Mouse (Mus musculus) neural tube, embryonic 11.5 days (tissue): ENCODE results near the gene Eva1a. TPM values are rescaled to one million over a fixed set of nuclear protein-coding genes. Genes with fewer than 3 reads are reported as not detected.

Experiments
- ATAC-seq: fragments of 200-750 bp; cut with Nextera tagmentation; 2 replicates; pipeline ENCODE4 v1.8.0; 2017; ENCODE audit warnings: moderate number of reproducible peaks, mild to moderate bottlenecking, moderate TSS enrichment, moderate library complexity; ENCODE audit not compliant: insufficient read depth, low FRiP score, low TSS enrichment
- DNase-seq: peaks from one replicate; pipeline ENCODE4 v3.0.0-alpha.2; 2015; ENCODE audit warnings: low spot score
- H3K27ac ChIP-seq: fragments of 300-500 bp; sonication (generic); 2 replicates; pipeline ENCODE4 v1.5.1; 2014; ENCODE audit warnings: low read depth, mild to moderate bottlenecking, low read length
- H3K27me3 ChIP-seq: fragments of 300-500 bp; sonication (generic); 2 replicates; pipeline ENCODE4 v1.6.1; 2014; ENCODE audit warnings: mild to moderate bottlenecking, low read length, mixed read lengths; ENCODE audit not compliant: control insufficient read depth, insufficient read depth
- H3K36me3 ChIP-seq: fragments of 300-500 bp; sonication (generic); 2 replicates; pipeline ENCODE4 v1.6.1; 2014; ENCODE audit warnings: mild to moderate bottlenecking, low read length, moderate library complexity, mixed read lengths; ENCODE audit not compliant: control insufficient read depth, insufficient read depth
- H3K4me1 ChIP-seq: fragments of 300-500 bp; sonication (generic); 2 replicates; pipeline ENCODE4 v1.6.1; 2014; ENCODE audit warnings: low read length, mixed read lengths; ENCODE audit not compliant: control insufficient read depth, insufficient read depth
- H3K4me2 ChIP-seq: fragments of 300-500 bp; sonication (generic); 2 replicates; pipeline ENCODE4 v1.6.1; 2014; ENCODE audit warnings: low read depth, mild to moderate bottlenecking, moderate library complexity
- H3K4me3 ChIP-seq: fragments of 300-500 bp; sonication (generic); 2 replicates; pipeline ENCODE4 v1.5.1; 2014; ENCODE audit warnings: low read depth, low read length
- H3K9ac ChIP-seq: fragments of 300-500 bp; sonication (generic); 2 replicates; pipeline ENCODE4 v1.6.1; 2014; ENCODE audit warnings: mild to moderate bottlenecking, low read length
- H3K9me3 ChIP-seq: fragments of 300-500 bp; sonication (generic); 2 replicates; pipeline ENCODE4 v1.6.1; 2016; ENCODE audit warnings: low read length; ENCODE audit not compliant: control insufficient read depth
- WGBS: fragments of 180-500 bp; shearing (Covaris S2); extraction: QIAGEN DNeasy Blood & Tissue Kit; methylation state at CpG from one replicate; pipeline ENCODE4 v1.1.7; 2014; 5-methylcytosine and 5-hydroxymethylcytosine counted together
- polyA plus RNA-seq: library from polyadenylated mRNA; unstranded; fragments of >200 nt; fragmentation: Nextera tagmentation; extraction: Ambion mirVana; gene quantifications from 2 replicates; pipeline ENCODE4 v1.2.1, GENCODE M21; 2014

Gene Eva1a
- polyA plus RNA-seq, 1 experiment from 2014 or later = 4.7 TPM

GRCm38 (mm10) chr6:82110473-82110872, 69.6 kb downstream of the Eva1a start:
- Histone ChIP-seq H3K4me3 (no peak overlapping the region), H3K9me3 (no peaks in the 10 kb centered on the region), H3K27me3 (no peaks in the 10 kb centered on the region), H3K36me3 (no peaks in the 10 kb centered on the region), H3K27ac (no peak overlapping the region), H3K4me1 (no peaks in the 10 kb centered on the region), H3K9ac (no peak overlapping the region), H3K4me2 (no peak overlapping the region)
- DNase-seq = no peak
- WGBS = 93% methylated on average over 7 of the region's 7 CpGs
- ATAC-seq = no peak

GRCm38 (mm10) chr6:82111111-82111510, 70.3 kb downstream of the Eva1a start:
- H3K9ac ChIP-seq = no peak overlapping the region
- WGBS = 94% methylated on average over 1 of the region's 1 CpGs
- H3K27me3 ChIP-seq = no peaks in the 10 kb centered on the region
- H3K4me1 ChIP-seq = no peaks in the 10 kb centered on the region
- DNase-seq (no peak), ATAC-seq (no peak)
- no peak overlapping the region for H3K27ac ChIP-seq
- no peaks in the 10 kb centered on the region for H3K36me3 ChIP-seq
- H3K9me3 ChIP-seq = no peaks in the 10 kb centered on the region
- H3K4me3 ChIP-seq = no peak overlapping the region
- no peak overlapping the region for H3K4me2 ChIP-seq

GRCm38 (mm10) chr6:82111540-82111939, 70.7 kb downstream of the Eva1a start:
- no peak for ATAC-seq
- no peak for DNase-seq
- Histone ChIP-seq H3K27ac (no peak overlapping the region), H3K9me3 (no peaks in the 10 kb centered on the region), H3K27me3 (no peaks in the 10 kb centered on the region), H3K9ac (no peak overlapping the region), H3K4me3 (no peak overlapping the region), H3K4me1 (no peaks in the 10 kb centered on the region), H3K36me3 (no peaks in the 10 kb centered on the region), H3K4me2 (no peak overlapping the region)
- 89% methylated on average over 3 of the region's 3 CpGs for WGBS

- no peak overlapping the region for H3K27ac ChIP-seq
- H3K4me1 ChIP-seq = no peaks in the 10 kb centered on the region
- no peak overlapping the region for H3K4me2 ChIP-seq
- no peaks in the 10 kb centered on the region for H3K27me3 ChIP-seq
- ATAC-seq = no peak
- WGBS = 82% methylated on average over 14 of the region's 14 CpGs
- no peak overlapping the region for H3K9ac ChIP-seq
- H3K9me3 ChIP-seq = no peaks in the 10 kb centered on the region
- DNase-seq = no peak
- no peaks in the 10 kb centered on the region for H3K36me3 ChIP-seq
- H3K4me3 ChIP-seq = no peak overlapping the region
Measured at GRCm38 (mm10) chr6:82112127-82113090, 71.6 kb downstream of the Eva1a start.

- Histone ChIP-seq H3K9ac (no peak overlapping the region), H3K9me3 (no peaks in the 10 kb centered on the region), H3K4me1 (no peaks in the 10 kb centered on the region), H3K27ac (no peak overlapping the region), H3K36me3 (no peaks in the 10 kb centered on the region), H3K4me2 (no peak overlapping the region), H3K4me3 (no peak overlapping the region), H3K27me3 (no peaks in the 10 kb centered on the region)
- ATAC-seq (no peak), DNase-seq (no peak)
- WGBS = 55% methylated on average over 3 of the region's 3 CpGs
Measured at GRCm38 (mm10) chr6:82115335-82115965, 74.6 kb downstream of the Eva1a start.

- Histone ChIP-seq H3K4me3 (no peak overlapping the region), H3K36me3 (no peaks in the 10 kb centered on the region), H3K27me3 (no peaks in the 10 kb centered on the region), H3K4me1 (no peaks in the 10 kb centered on the region), H3K27ac (no peak overlapping the region), H3K9ac (no peak overlapping the region), H3K4me2 (no peak overlapping the region), H3K9me3 (no peaks in the 10 kb centered on the region)
- no peak for DNase-seq
- ATAC-seq = no peak
- WGBS = 82% methylated on average over 3 of the region's 3 CpGs
Measured at GRCm38 (mm10) chr6:82116176-82116575, 75.3 kb downstream of the Eva1a start.

GRCm38 (mm10) chr6:82117871-82118270, 77.0 kb downstream of the Eva1a start:
- no peak overlapping the region for H3K4me3 ChIP-seq
- no peak for DNase-seq
- no peak for ATAC-seq
- WGBS = 84% methylated on average over 5 of the region's 5 CpGs
- no peaks in the 10 kb centered on the region for H3K27me3 ChIP-seq
- no peaks in the 10 kb centered on the region for H3K4me1 ChIP-seq
- no peaks in the 10 kb centered on the region for H3K36me3 ChIP-seq
- H3K9ac ChIP-seq = no peak overlapping the region
- no peak overlapping the region for H3K4me2 ChIP-seq
- H3K9me3 ChIP-seq = no peaks in the 10 kb centered on the region
- no peak overlapping the region for H3K27ac ChIP-seq

- Histone ChIP-seq H3K9me3 (no peaks in the 10 kb centered on the region), H3K27ac (no peak overlapping the region), H3K4me1 (no peaks in the 10 kb centered on the region), H3K27me3 (no peaks in the 10 kb centered on the region), H3K4me3 (peak overlapping the region; percentile 8; the same call in 1 of the 2 replicates), H3K36me3 (no peaks in the 10 kb centered on the region), H3K4me2 (peak overlapping the region; percentile 25), H3K9ac (peak overlapping the region; percentile 15)
- WGBS = 24% methylated on average over 16 of the region's 16 CpGs
- ATAC-seq (peak; percentile 74), DNase-seq (peak; percentile 67)
Measured at GRCm38 (mm10) chr6:82119322-82120162, 78.7 kb downstream of the Eva1a start.
